Mouse (Mus musculus) natural killer cell, adult 2 months (primary cell): ENCODE measurements around the gene Dnah14.

ENCODE experiments used
- DNase-seq, 2 experiments: peaks; one replicate each; pipeline ENCODE4 v3.0.0; 2022; ENCODE audit warnings: low spot score in 2 of 2

The Dnah14 gene

GRCm38 (mm10) chr1:181599376-181599775, 23.0 kb downstream of the Dnah14 start:
- DNase-seq, result no peak

GRCm38 (mm10) chr1:181611118-181611517, 34.8 kb downstream of the Dnah14 start:
- DNase-seq, result no peak

GRCm38 (mm10) chr1:181615866-181616491, 39.6 kb downstream of the Dnah14 start:
- peak; percentile 59 to 63 for DNase-seq

- DNase-seq, result peak; percentile 12 to 29
Observed at GRCm38 (mm10) chr1:181617332-181617731, 41.0 kb downstream of the Dnah14 start.

GRCm38 (mm10) chr1:181623149-181623680, 46.9 kb downstream of the Dnah14 start:
- no peak for DNase-seq

- no peak for DNase-seq
Observed at GRCm38 (mm10) chr1:181624876-181625275, 48.5 kb downstream of the Dnah14 start.

- DNase-seq, result no peak
Observed at GRCm38 (mm10) chr1:181628276-181628675, 51.9 kb downstream of the Dnah14 start.

- no peak for DNase-seq
Observed at GRCm38 (mm10) chr1:181631371-181631770, 55.0 kb downstream of the Dnah14 start.

- DNase-seq, result no peak
Observed at GRCm38 (mm10) chr1:181637997-181638713, 61.8 kb downstream of the Dnah14 start.

GRCm38 (mm10) chr1:181640383-181640782, 64.0 kb downstream of the Dnah14 start:
- DNase-seq, result no peak

- DNase-seq, result no peak
Observed at GRCm38 (mm10) chr1:181647467-181647866, 71.1 kb downstream of the Dnah14 start.

- DNase-seq, result no peak
Observed at GRCm38 (mm10) chr1:181653481-181653880, 77.1 kb downstream of the Dnah14 start.

GRCm38 (mm10) chr1:181656421-181656820, 80.1 kb downstream of the Dnah14 start:
- no peak for DNase-seq

- DNase-seq, result no peak
Observed at GRCm38 (mm10) chr1:181666801-181667200, 90.4 kb downstream of the Dnah14 start.

- DNase-seq, result no peak
Observed at GRCm38 (mm10) chr1:181694729-181695498, 118.6 kb downstream of the Dnah14 start.

GRCm38 (mm10) chr1:181728707-181729106, 152.3 kb downstream of the Dnah14 start:
- peak in 1 of 2 experiments; percentile 13 for DNase-seq

GRCm38 (mm10) chr1:181733517-181733916, 157.2 kb downstream of the Dnah14 start:
- DNase-seq, result no peak

GRCm38 (mm10) chr1:181740259-181740658, 163.9 kb downstream of the Dnah14 start:
- DNase-seq, result no peak

- no peak for DNase-seq
Observed at GRCm38 (mm10) chr1:181742251-181742885, 166.0 kb downstream of the Dnah14 start.

- DNase-seq, result no peak
Observed at GRCm38 (mm10) chr1:181769392-181769791, 193.0 kb downstream of the Dnah14 start.

- no peak for DNase-seq
Observed at GRCm38 (mm10) chr1:181771871-181772270, 195.5 kb downstream of the Dnah14 start.

- DNase-seq, result no peak
Observed at GRCm38 (mm10) chr1:181776541-181776940, 200.2 kb downstream of the Dnah14 start.
